Mouse (Mus musculus) olfactory bulb, adult 2 months (tissue): ENCODE results near the gene Coro1c. TPM values are rescaled to one million over a fixed set of nuclear protein-coding genes. Genes with fewer than 3 reads are reported as not detected.
A peak's percentile ranks its signal among the peaks of the same experiment; 100 is the strongest.

Source experiments
- H3K27ac ChIP-seq: fragments of 200-500 bp; 2 replicates; pipeline ENCODE4 v1.5.1; 2012; ENCODE audit warnings: low read depth, low read length; ENCODE audit not compliant: insufficient read depth
- H3K4me1 ChIP-seq: fragments of 200-500 bp; 2 replicates; pipeline ENCODE4 v1.6.1; 2012; ENCODE audit warnings: low read length; ENCODE audit not compliant: control insufficient read depth, insufficient read depth
- H3K4me3 ChIP-seq: fragments of 200-500 bp; 2 replicates; pipeline ENCODE4 v1.5.1; 2012; ENCODE audit warnings: mild to moderate bottlenecking, low read depth, low read length, moderate library complexity; ENCODE audit not compliant: insufficient read depth
- CTCF ChIP-seq: fragments of 200-500 bp; IDR thresholded peaks from 2 replicates; pipeline ENCODE4 v1.5.1; 2012; ENCODE audit warnings: low read depth, mild to moderate bottlenecking, low read length, moderate library complexity; ENCODE audit not compliant: insufficient read depth
- POLR2A ChIP-seq: fragments of 200-500 bp; IDR thresholded peaks from 2 replicates; pipeline ENCODE4 v1.6.1; 2012; ENCODE audit warnings: mild to moderate bottlenecking, low read depth, low read length, moderate library complexity; ENCODE audit not compliant: insufficient read depth
- WGBS: fragments of 180-500 bp; shearing (Covaris S2); methylation state at CpG from one replicate; pipeline ENCODE4 v1.1.7; 2018; 5-methylcytosine and 5-hydroxymethylcytosine counted together
- polyA plus RNA-seq: library from polyadenylated mRNA; stranded (reverse); fragments of >200 nt; gene quantifications from 2 replicates; pipeline ENCODE4 v1.2.4, GENCODE M21; 2012; ENCODE audit warnings: low replicate concordance; ENCODE audit not compliant: missing spikeins, insufficient read depth, insufficient read length

The Coro1c gene
- polyA plus RNA-seq, 1 experiment, result not detected

DNA sequence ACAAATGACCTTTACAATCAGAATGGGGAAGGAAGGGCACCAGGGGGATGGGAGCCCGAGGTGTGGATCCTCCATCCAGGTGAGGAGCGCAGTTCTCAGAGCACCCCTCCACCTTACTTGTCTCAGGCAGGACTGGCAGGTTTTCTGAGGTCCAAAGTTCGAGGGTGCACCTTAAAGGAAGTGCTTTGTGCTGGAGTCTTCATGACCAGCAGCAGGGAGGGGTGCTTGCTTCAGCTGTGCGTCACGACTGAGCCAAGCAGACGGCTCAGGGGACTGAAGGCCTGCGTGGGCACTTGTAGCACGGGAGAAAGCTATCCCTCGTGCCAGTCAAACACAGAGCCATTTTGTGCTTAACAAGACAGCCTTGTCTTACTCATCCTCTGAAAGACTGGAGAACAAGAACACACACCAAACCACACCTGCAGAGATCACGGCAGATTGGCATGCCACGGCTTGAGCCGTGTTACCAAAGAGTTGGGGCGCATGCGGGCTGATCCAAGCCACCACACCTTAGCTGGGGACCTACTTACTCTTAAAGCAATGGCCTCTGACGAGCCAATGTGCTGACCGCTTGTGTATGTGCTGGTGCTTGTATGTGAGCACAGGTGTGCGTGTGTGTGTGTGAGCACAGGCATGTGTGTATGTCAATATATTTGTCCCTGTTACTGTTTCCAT is 29.5 kb downstream of the Coro1c start:
- whole genome bisulfite sequencing, result 87% methylated on average over 17 of the region's 17 CpGs
- Histone ChIP-seq H3K4me1 (peaks cover 63% of the 10 kb centered on the region), H3K27ac (no peak overlapping the region), H3K4me3 (no peak overlapping the region)
- no peak for TF ChIP-seq POLR2A
- TF ChIP-seq CTCF, result no peak

DNA sequence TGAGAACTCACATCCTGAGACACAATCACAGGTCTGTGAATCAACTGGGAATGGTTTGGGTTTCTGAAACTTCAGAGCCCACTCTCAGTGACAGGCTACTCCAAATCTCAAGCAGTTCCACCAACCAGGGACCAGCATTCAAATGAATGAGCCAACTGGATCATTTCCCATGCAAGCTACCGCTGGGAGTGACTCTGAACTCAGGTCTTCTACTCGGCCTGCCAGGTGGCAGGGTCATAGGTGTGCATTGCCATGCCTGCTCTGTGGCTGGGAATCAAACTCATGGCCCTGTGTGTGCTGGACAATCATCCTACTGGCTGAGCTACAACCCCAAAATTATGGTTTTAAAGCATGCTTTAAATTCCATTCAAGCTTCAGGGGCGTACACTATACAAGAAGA is 31.0 kb downstream of the Coro1c start:
- Histone ChIP-seq H3K4me3 (no peak overlapping the region), H3K27ac (no peak overlapping the region), H3K4me1 (peaks cover 67% of the 10 kb centered on the region)
- TF ChIP-seq POLR2A (no peak), CTCF (no peak)
- 61% methylated on average over 3 of the region's 3 CpGs for WGBS

DNA sequence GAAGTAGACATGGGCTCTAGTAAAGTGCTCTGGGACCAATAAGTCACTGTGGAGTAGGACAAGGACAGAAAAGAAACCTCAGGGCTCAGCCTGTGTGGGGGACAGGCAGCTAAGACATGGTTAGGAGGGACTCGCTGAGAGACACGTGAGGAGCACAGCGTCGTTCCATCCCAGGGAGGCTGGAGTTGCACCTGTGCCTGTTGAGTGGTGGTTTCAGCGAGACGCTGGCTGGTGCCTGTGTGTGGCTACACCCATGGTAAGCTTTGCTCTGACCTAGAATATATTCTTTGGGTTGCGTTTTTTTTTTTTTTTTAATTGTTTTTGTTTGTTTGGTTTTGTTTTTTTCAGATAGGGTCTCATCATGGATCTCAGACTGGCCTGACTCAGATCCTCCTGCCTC is 32.4 kb downstream of the Coro1c start:
- WGBS, result 82% methylated on average over 7 of the region's 7 CpGs
- H3K27ac ChIP-seq, result no peak overlapping the region
- H3K4me3 ChIP-seq, result no peak overlapping the region
- H3K4me1 ChIP-seq, result peaks cover 67% of the 10 kb centered on the region
- TF ChIP-seq CTCF, result no peak
- TF ChIP-seq POLR2A, result no peak

DNA sequence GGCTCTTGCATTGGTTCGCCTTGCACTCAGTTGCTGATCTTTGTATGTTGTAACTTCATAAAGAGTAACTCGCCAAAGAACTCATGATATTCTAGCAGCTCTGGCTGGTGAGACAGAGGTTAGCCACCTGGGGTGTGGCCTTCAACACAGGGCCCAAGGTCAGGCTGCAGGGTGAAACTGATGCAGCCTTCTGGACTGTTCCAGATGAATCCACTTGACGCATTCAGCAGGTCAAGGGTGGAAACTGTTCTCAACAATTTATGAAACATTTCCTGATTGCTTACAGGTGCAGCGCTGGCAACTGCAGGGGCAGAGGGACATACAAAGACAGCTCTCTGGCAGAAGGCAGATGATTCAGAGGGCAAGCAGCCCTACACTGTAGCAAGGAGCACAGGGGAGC is 32.9 kb downstream of the Coro1c start:
- peaks cover 65% of the 10 kb centered on the region for H3K4me1 ChIP-seq

DNA sequence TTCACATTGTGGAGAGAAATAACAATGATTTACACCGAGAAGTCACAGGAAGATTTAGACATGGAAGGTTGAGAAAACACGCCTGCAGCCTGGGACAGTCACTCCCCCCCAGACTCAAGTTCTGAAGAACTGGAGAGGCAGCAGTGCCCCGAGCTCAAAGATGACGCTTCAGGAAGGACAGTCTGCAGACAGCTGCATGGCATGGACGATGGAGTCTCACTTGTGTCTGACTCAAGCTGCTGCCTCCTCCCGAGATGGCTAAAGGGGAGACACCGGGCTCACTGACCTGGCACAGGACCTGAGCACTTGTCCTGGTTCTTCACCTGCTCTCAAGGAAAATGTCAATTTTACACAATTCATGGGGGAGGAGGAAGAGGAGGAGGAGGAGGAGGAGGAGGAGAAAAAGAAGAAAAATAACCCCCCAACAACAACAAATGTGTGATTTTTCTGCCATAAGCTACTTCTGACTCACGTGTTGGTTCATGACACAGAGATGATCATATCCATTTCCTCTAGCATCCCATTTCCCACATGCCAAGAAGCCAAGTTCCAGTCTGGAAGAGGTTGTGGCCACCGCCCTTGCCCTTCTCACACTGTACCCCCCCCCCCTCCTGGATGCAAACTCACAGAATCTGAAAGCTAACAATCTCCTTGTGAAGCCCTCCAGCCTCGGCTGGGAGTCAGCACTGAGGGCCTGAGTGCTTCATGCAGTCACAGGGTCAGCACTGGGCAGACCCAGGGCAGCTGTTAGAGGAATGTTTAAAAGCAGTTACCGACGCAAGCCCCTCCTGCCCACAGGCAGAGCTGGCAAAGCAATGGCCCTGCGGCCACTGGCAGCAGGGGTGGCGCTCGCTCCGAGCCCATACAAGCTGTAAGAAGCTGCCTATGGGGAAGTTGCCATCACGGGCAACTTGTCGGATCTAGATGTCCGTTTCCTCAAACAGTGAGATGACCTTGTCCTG is 34.2 kb downstream of the Coro1c start:
- Histone ChIP-seq H3K4me1 (peaks cover 70% of the 10 kb centered on the region), H3K4me3 (no peak overlapping the region), H3K27ac (peak overlapping the region; percentile 88)
- WGBS, result 64% methylated on average over 19 of the region's 19 CpGs
- TF ChIP-seq CTCF, result no peak
- no peak for TF ChIP-seq POLR2A

More for the DNA sequence above, 32.9 kb downstream of the Coro1c start:
- Histone ChIP-seq H3K4me3 (no peak overlapping the region), H3K27ac (no peak overlapping the region)
- no peak for TF ChIP-seq POLR2A
- no peak for TF ChIP-seq CTCF
- 97% methylated on average over 4 of the region's 4 CpGs for WGBS

DNA sequence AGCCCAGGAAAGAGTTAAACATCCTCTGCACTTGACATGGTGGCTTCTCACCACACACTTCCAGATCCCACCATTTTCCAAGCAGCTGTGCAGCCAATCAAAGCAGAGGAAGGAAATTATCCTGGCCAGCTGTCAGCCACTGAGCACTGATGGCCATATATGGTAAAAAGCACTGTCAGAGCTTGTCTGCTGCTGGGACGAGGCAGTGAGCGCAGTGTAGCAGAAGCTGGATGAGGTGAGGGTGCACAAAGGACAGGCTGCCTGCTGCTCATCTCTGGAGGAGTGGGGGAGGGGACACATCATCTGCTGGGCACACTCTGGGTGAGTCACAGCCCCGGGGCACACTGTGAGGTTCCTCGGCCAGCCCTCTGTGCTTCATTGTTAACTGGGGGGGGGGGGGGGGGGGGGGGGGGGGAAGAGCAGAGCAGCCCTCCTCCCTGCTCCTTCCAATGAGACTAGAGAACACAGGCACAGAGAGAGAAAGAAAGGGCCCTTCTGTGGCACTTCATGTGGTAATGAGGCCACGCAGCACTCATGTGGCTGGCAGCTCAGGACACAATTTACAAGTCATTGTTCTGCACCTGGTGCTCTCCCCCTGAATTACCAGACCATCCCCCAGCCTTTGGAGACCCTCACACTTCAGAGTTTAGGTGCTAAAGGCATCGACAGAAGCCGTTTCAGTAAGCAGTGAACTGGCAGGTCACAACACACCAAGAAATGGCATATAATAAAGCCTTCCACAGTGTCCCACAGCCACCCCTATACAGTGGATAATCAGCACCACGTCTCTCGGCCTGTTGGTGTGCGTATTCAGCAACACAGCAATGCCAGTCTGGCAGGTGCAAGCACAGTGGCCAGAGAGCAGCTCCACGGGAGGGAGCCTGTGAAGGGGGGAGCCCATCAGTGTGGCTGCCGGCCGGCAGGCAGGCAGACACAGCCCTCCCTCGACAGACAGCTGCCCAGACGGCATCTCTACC is 35.3 kb downstream of the Coro1c start:
- Histone ChIP-seq H3K4me3 (no peak overlapping the region), H3K27ac (peak overlapping the region; percentile 88), H3K4me1 (peaks cover 66% of the 10 kb centered on the region)
- no peak for TF ChIP-seq POLR2A
- WGBS, result 18% methylated on average over 13 of the region's 15 CpGs

DNA sequence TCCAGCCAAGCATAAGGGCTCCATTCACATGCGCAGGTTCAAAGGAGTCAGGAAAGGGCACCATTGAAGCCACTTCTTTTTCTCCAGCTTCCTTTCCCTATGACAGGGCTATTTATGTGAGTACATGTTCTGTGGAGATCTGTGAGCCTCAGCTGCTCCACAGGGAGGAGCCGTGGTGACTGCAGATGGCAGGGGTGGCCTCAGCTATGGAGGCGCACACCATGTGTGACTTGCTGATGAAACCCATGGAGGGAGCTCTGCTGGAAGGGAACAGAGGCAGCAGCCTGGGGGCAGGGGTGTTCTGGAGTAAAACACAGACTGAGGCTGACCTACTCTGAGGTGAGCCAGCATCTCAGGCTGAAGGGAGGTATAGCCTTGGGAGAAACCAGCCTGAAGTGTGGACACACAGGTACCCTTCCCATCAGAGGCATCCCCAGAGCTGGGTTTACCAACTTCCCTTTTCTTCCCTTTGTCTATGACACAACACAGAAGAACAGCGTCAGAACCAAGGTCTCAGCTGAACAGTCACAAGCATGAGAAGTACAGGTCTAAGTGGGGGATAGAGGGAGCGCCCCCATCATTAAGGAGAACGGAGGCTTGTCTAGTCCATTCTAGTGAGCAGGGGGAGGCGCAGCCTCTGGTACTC is 36.5 kb downstream of the Coro1c start:
- 54% methylated on average over 7 of the region's 7 CpGs for WGBS

DNA sequence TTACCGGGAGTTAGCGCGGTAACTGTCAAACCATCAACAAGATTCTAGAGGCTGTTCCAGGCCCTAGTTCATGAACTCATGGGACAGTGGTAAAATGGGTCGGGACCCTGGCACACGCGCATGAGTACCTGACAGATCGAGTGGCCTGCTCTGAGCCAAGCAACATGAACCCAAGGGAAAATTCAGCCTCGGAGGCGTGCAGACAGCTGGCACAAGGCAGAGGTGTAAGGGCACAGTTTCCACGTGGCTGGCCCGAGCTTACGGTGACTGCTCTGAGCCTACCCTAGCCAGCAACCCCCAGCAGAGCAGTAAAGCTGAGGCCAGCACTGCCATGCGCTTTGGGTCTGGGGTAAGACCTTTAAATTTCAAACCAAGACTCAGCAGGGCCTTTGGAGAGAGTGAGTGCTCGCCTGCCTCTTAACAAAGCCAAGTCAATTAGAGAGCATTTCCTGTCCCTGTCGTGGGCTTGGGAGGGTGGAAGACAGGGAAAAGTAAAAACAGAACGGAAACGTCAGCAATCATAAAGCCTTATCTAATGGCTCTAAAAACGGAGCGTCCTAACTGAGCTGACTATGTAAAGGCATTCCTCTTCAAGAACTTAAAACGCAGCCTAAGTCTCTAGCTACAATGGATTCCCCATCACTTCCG is 38.0 kb downstream of the Coro1c start:
- WGBS, result 58% methylated on average over 21 of the region's 21 CpGs
- no peak overlapping the region for H3K27ac ChIP-seq
- TF ChIP-seq POLR2A (no peak), CTCF (no peak)
- peaks cover 55% of the 10 kb centered on the region for H3K4me1 ChIP-seq
- no peak overlapping the region for H3K4me3 ChIP-seq

More for the DNA sequence above, 36.5 kb downstream of the Coro1c start:
- no peak for TF ChIP-seq POLR2A
- 0 out of 2 replicates have a peak, but pooled peaks have one; percentile 15 for TF ChIP-seq CTCF
- Histone ChIP-seq H3K4me1 (peaks cover 64% of the 10 kb centered on the region), H3K27ac (peak overlapping the region; percentile 78), H3K4me3 (no peak overlapping the region)
